Mouse (Mus musculus) E14TG2a.4 (cell line): ENCODE measurements around the gene Smim26.

Experiments
- CTCF ChIP-seq: conservative IDR thresholded peaks from 2 replicates; pipeline ENCODE4 v1.5.1; 2014; ENCODE audit warnings: low read length
- NANOG ChIP-seq: IDR thresholded peaks from 2 replicates; pipeline ENCODE4 v1.6.1; 2014; ENCODE audit warnings: borderline replicate concordance, low read length, mixed read lengths

GRCm38 (mm10) chr2:144553905-144554304, 39.9 kb upstream of the Smim26 start:
- TF ChIP-seq CTCF (no peak), NANOG (no peak)
